Mouse (Mus musculus): ENCODE measurements at regions not wholly inside any gene's neighbourhood (a gene's known extent, or its start where the extent isn't known, plus 50 kb on each side); places are given as distances from the start of the nearest gene placed in this dataset.
A peak's percentile ranks its signal among the peaks of the same experiment; 100 is the strongest.

DNA sequence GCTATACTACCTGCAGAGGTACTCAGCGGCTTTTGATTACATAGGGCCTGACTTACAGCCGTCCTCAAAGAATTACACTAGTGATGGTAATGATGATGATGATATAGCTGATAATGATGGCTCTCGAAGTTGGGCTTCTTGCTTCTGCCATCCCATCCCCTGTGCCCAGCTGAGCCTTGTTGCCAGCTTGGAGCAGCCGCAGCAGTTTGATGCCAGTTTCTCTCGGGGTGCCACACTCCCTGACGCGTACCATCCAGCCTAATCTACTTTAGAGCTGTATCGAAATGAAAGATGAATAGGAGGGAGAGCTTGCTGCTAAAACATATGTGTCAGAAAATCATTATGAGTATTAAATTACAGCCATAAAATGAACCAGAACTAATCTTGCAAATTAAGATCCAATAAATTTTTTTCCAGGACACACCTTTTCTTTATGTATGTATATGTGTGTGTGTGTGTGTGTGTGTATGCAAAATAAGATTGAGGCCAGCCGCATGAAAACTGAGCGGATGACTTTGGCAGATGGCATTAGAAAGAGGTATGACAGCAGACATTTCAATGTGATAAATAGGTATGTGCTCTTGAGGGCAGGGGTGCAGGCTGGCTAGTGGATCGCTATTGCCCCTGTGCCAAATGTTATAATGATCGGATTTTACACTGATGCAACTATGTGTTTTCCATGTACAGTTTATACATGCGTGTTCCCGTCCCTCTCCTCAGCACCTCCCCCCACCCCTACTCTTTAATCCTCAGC, 443.3 kb downstream of the Cd83 start:
- no peak for ATAC-seq (replicated peaks; ENCODE audit: low read depth, poor library complexity, severe bottlenecking)

DNA sequence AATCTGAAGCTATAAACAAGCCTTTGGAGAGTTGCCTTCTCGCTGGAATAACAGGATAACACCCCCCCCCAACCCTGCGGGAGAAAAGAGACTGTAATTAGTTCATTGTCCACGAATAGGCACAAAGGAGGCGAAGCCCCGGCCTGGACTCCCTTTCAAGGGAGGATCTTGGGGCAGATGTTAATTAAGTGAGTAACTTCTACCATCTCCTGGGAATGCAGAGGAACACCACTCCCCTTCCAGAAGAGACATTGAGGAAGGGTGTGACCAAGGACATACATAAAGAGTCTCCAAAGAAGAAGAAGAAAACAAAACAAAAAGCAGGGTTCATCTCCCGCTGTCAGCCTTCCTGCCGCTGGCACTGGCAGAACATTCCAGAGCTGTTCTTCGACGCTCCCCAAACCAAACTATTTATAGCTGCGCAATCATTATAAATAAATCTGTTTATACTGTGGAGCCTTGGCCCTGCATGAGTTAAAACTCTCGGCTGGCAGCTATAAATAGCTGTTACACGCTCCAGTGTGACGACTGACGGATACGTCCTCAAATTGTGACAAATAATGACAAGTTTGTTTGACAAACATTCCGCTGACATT, 444.1 kb downstream of the Cd83 start:
- no peak for ATAC-seq (replicated peaks; ENCODE audit: low read depth, poor library complexity, severe bottlenecking)

- ATAC-seq (replicated peaks; ENCODE audit: low read depth, poor library complexity, severe bottlenecking): no peak
These were observed 444.6 kb downstream of the Cd83 start for GRCm38 (mm10) chr13:44229136-44229611.

- no peak for ATAC-seq (replicated peaks; ENCODE audit: low read depth, poor library complexity, severe bottlenecking)
These were observed 446.8 kb downstream of the Cd83 start for GRCm38 (mm10) chr13:44231403-44231802.

GRCm38 (mm10) chr13:44231868-44232715, 447.5 kb downstream of the Cd83 start:
- no peak for ATAC-seq (replicated peaks; ENCODE audit: low read depth, poor library complexity, severe bottlenecking)

- ATAC-seq (replicated peaks; ENCODE audit: low read depth, poor library complexity, severe bottlenecking): no peak
These were observed 448.1 kb downstream of the Cd83 start for GRCm38 (mm10) chr13:44232716-44233051.

- ATAC-seq (replicated peaks; ENCODE audit: low read depth, poor library complexity, severe bottlenecking): no peak
These were observed 449.7 kb downstream of the Cd83 start for GRCm38 (mm10) chr13:44234241-44234640.

- ATAC-seq (replicated peaks; ENCODE audit: low read depth, poor library complexity, severe bottlenecking): no peak
These were observed 450.7 kb downstream of the Cd83 start for GRCm38 (mm10) chr13:44235236-44235635.

GRCm38 (mm10) chr13:44235941-44236340, 451.4 kb downstream of the Cd83 start:
- no peak for ATAC-seq (replicated peaks; ENCODE audit: low read depth, poor library complexity, severe bottlenecking)

DNA sequence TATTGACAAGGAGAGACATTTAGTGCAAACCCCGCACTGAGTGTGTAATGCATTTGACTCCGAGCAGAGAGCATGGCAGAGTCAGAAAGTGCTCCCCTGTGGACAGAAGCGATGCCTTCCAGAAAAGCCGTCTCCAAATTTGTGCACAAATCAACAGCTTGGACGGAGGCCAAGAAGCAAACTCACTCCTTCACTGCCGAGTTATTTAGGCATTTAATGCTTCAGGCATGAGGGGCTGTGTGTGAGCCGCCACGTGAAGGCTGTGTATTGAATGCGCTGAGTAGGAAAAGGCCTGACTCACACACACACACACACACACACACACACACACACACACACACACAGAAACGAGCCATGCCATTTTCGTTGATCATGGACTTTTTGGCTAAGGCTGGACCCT, 453.7 kb downstream of the Cd83 start:
- no peak for ATAC-seq (replicated peaks; ENCODE audit: low read depth, poor library complexity, severe bottlenecking)

DNA sequence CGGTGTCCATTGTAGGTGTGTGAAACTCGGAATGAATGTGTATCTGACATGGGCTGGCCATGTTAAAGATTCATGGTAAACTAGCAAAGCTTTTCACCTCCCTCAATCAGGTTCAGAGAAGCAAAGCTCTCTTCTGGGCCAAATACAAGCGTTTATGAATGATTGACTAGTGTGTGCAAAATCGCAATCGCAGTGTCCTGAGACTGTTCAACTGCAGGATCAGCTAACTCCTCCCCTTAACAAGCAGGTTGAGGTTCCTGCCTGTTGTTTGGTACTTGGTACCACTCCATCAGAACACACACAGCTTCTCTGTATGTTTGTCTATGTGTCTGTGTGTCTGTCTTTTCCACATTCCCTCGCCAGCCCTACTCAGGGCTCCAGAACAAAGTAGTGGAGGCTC, 458.6 kb downstream of the Cd83 start:
- no peak for ATAC-seq (replicated peaks; ENCODE audit: low read depth, poor library complexity, severe bottlenecking)

- peak; percentile 64 for ATAC-seq (replicated peaks; ENCODE audit: low read depth, poor library complexity, severe bottlenecking)
These were observed 462.2 kb downstream of the Cd83 start for GRCm38 (mm10) chr13:44246714-44247251.

DNA sequence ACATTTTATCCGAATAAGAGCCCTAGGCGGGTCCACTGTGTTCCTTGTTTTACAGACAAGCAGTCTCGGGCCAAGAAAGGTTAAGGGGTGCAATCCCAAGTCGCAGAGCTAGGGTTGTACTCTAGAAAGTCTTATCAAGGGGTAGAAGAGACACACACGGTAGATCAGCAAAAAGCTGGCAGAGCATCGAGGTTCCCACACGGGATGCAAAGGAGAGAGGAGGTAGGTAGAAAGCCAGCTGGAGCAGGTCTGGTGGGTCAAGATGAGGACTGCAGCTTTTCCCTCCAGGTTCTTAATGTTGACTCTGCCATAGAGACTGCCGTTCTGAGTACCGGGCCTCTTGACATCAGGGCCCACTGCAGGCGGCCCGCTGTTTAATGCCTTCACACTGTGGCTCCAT, 463.3 kb downstream of the Cd83 start:
- ATAC-seq (replicated peaks; ENCODE audit: low read depth, poor library complexity, severe bottlenecking): no peak

- ATAC-seq (replicated peaks; ENCODE audit: low read depth, poor library complexity, severe bottlenecking): no peak
These were observed 463.8 kb downstream of the Cd83 start for GRCm38 (mm10) chr13:44248401-44248800.

GRCm38 (mm10) chr13:44249119-44249518, 464.5 kb downstream of the Cd83 start:
- ATAC-seq (replicated peaks; ENCODE audit: low read depth, poor library complexity, severe bottlenecking): peak; percentile 67

- ATAC-seq (replicated peaks; ENCODE audit: low read depth, poor library complexity, severe bottlenecking): no peak
These were observed 466.1 kb downstream of the Cd83 start for GRCm38 (mm10) chr13:44250474-44251201.

DNA sequence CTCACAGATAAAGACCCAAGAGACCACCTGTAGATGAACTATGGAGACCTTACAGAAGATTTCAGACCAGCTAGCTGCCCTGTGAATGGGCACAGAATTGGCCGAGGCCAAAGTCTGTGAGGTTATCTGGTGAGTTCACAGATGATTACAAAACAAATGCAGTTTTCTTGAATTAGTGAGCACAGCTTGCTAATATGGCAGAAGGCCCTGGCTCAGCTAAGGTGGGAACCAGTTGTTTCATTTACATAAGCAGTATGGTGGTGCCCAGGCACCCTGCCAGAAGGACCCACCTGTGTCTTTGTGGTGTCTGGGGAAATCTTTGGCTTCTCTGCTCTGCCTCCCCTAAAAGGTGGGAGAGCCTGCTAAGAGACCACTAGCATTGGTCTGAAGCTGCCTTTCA, 466.9 kb downstream of the Cd83 start:
- ATAC-seq (replicated peaks; ENCODE audit: low read depth, poor library complexity, severe bottlenecking): no peak

DNA sequence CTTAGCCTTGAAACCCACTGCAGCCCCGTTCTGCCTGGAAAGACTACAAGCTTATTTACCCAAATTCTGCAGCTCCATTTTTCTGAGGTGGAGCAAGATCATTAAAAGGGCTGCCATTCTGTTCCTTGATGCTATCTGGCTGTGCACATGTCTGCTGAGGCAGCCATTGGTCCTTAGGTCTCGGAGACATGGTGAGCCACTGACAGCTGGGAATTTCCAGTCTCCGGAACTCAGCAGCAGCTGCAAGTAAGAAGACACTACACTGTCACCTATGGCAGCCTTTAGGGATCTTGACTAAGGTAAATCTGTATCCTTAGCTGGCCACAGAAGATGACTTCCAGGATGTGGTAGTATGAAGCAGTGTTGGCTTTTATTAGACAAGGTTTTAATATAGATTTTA, 467.9 kb downstream of the Cd83 start:
- no peak for ATAC-seq (replicated peaks; ENCODE audit: low read depth, poor library complexity, severe bottlenecking)

DNA sequence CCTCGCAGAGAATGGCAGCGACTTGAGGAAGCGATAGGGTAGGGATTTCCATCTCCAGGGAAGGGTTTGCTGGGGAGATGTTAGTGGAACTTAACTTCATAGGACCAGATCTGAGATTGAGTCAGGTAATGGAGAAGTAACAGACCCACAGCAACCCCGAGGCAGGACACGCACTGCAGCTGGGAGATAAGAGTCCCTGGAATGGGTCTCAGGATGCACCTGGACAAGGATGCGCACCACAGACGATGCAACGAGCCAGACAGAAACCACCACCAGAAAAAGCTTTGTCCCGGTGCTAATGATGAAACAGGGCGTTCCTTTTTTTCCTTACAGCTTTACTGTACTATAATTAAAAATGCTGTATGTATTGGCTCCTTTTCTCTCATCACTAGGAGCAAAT, 470.9 kb upstream of the Jarid2 start:
- ATAC-seq (replicated peaks; ENCODE audit: low read depth, poor library complexity, severe bottlenecking): peak; percentile 60

GRCm38 (mm10) chr13:44260039-44260438, 469.2 kb upstream of the Jarid2 start:
- ATAC-seq (replicated peaks; ENCODE audit: low read depth, poor library complexity, severe bottlenecking): no peak
